Mouse (Mus musculus) liver, postnatal 0 days (tissue): ENCODE measurements at regions not wholly inside any gene's neighbourhood (a gene's known extent, or its start where the extent isn't known, plus 50 kb on each side); places are given as distances from the start of the nearest gene placed in this dataset.

ENCODE experiments used
- CTCF ChIP-seq: sonication (generic); IDR thresholded peaks from 2 replicates; pipeline ENCODE4 v1.5.1; 2016; ENCODE audit warnings: antibody characterized with exemption, low read depth
- EP300 ChIP-seq: IDR thresholded peaks from 2 replicates; pipeline ENCODE4 v1.6.1; 2016; ENCODE audit warnings: antibody characterized with exemption, low read depth, mild to moderate bottlenecking

DNA sequence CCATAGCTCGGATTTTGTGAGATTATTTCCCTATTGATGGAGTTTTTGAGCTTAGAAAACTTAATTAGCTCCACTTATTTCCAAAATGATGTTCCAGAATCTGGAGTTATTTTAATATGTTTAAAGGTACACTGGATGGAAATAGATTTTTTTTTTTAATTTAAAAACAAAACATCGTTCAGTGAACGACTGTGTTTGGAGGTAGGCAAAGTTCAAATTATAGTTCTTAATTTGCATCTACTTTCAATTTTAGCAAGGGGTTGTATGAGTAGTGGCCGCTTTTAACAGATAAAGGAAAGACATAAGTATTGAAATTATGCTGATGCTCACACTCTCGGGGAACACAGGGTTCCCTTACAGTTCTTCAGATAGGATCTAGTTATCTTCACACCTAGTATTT lies 284.6 kb upstream of the Adgrl2 start:
- no peak for TF ChIP-seq EP300
- no peak for TF ChIP-seq CTCF
